Mouse (Mus musculus) midbrain, embryonic 16.5 days (tissue): ENCODE measurements around the gene Gfod2. TPM values are rescaled to one million over a fixed set of nuclear protein-coding genes. Genes with fewer than 3 reads are reported as not detected.

Experiments
- ATAC-seq: fragments of 200-750 bp; cut with Nextera tagmentation; 2 replicates; pipeline ENCODE4 v1.8.0; 2017; ENCODE audit warnings: moderate TSS enrichment
- H3K27ac ChIP-seq: fragments of 300-500 bp; sonication (generic); 2 replicates; pipeline ENCODE4 v1.5.1; 2014; ENCODE audit warnings: mild to moderate bottlenecking, low read length, mixed read lengths
- H3K27me3 ChIP-seq: fragments of 300-500 bp; sonication (generic); 2 replicates; pipeline ENCODE4 v1.6.1; 2014; ENCODE audit warnings: low read depth, low read length, mixed read lengths; ENCODE audit not compliant: control insufficient read depth, insufficient read depth
- H3K36me3 ChIP-seq: fragments of 300-500 bp; sonication (generic); 2 replicates; pipeline ENCODE4 v1.6.1; 2014; ENCODE audit warnings: mild to moderate bottlenecking, low read length, moderate library complexity, mixed read lengths; ENCODE audit not compliant: control insufficient read depth, insufficient read depth
- H3K4me1 ChIP-seq: fragments of 300-500 bp; sonication (generic); 2 replicates; pipeline ENCODE4 v1.6.1; 2014; ENCODE audit warnings: mild to moderate bottlenecking, low read length, mixed read lengths; ENCODE audit not compliant: control insufficient read depth, insufficient read depth
- H3K4me2 ChIP-seq: fragments of 300-500 bp; sonication (generic); 2 replicates; pipeline ENCODE4 v1.6.1; 2014; ENCODE audit warnings: mild to moderate bottlenecking, low read length, mixed read lengths
- H3K4me3 ChIP-seq: fragments of 300-500 bp; sonication (generic); 2 replicates; pipeline ENCODE4 v1.5.1; 2014; ENCODE audit warnings: low read depth, mild to moderate bottlenecking, low read length, moderate library complexity, mixed read lengths
- H3K9ac ChIP-seq: fragments of 300-500 bp; sonication (generic); 2 replicates; pipeline ENCODE4 v1.6.1; 2014; ENCODE audit warnings: low read depth, low read length, mixed read lengths
- H3K9me3 ChIP-seq: fragments of 300-500 bp; sonication (generic); replicated peaks from 2 replicates; pipeline ENCODE4 v1.6.1; 2014; ENCODE audit warnings: mild to moderate bottlenecking, low read length, mixed read lengths; ENCODE audit not compliant: control insufficient read depth, poor library complexity, severe bottlenecking
- WGBS: fragments of 180-500 bp; shearing (Covaris S2); extraction: QIAGEN DNeasy Blood & Tissue Kit; methylation state at CpG from one replicate; pipeline ENCODE4 v1.1.7; 2014; 5-methylcytosine and 5-hydroxymethylcytosine counted together
- polyA plus RNA-seq: library from polyadenylated mRNA; unstranded; fragments of >200 nt; fragmentation: Nextera tagmentation; extraction: Ambion mirVana; gene quantifications from 2 replicates; pipeline ENCODE4 v1.2.1, GENCODE M21; 2015

Gene Gfod2
- polyA plus RNA-seq, 1 experiment from 2014 or later = 95.6 TPM

- Histone ChIP-seq H3K4me1 (no peaks in the 10 kb centered on the region), H3K9ac (no peak overlapping the region), H3K4me3 (no peak overlapping the region), H3K27ac (no peak overlapping the region), H3K4me2 (no peak overlapping the region), H3K9me3 (no peaks in the 10 kb centered on the region), H3K27me3 (no peaks in the 10 kb centered on the region), H3K36me3 (no peaks in the 10 kb centered on the region)
- no peak for ATAC-seq
- WGBS = 96% methylated on average over 5 of the region's 5 CpGs
Observed at GRCm38 (mm10) chr8:105739216-105739615, 19.2 kb downstream of the Gfod2 start.

DNA sequence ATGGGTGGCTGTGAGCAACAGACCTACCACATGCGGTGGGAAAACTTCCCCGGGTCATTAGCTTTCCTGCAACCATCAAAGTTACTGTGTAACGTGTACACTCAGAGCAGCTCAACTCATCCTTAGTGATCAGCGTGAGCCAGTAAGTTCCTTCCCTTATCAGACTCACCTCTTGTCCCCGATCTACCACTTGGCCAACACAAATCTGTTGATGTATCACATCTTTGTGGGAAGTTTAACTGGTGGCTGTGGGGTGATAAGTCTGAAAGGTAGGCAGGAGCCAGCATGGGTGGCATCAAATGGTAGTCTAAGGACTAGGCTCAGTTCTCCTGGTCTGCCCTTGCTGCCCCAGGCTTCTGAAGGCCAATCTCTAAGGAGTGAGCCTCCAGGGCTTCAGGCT, 26.3 kb downstream of the Gfod2 start:
- 95% methylated on average over 5 of the region's 5 CpGs for WGBS

DNA sequence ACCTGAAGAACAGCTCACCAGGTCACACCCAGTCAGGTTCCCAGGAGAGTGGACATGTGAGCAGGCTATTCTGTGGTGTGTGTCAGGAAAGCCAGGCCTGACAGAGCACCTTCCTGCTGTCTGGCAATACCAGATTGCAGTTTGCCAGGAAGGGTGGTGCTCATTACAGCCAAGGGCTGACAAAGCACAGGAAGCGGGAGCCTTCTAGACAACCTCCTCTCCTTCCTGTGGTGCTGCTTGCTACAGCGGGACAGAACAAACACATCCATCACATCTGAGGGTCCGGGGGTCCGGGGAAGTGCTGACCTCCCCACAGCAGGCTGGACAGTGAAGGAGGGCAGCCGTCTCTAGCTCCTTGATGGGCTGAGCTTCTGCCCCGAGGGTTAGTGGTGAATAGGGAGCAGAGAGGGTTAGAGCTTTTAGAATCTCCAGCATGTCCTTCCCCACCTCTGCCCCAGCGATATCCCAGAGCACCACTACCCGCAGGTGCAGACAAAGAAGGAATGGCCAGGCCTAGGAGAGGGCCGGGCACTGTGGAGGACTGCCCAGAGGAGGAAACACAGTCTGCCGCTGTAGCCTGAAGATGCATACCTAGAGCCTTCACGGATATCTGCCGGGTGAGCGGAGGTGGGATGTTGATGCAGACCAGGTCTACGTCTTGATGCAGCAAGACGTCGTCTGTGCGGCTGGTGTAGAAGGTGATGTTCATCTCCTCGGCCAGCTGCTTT, 30.9 kb downstream of the Gfod2 start:
- Histone ChIP-seq H3K27ac (no peak overlapping the region; the same call in 1 of the 2 replicates), H3K27me3 (no peaks in the 10 kb centered on the region), H3K4me3 (no peak overlapping the region), H3K36me3 (peaks cover 30% of the 10 kb centered on the region), H3K9ac (no peak overlapping the region), H3K4me1 (no peaks in the 10 kb centered on the region), H3K9me3 (no peaks in the 10 kb centered on the region), H3K4me2 (no peak overlapping the region)
- 86% methylated on average over 18 of the region's 18 CpGs for WGBS
- no peak for ATAC-seq

More for the DNA sequence above, 26.3 kb downstream of the Gfod2 start:
- peaks cover 11% of the 10 kb centered on the region for H3K36me3 ChIP-seq
- H3K4me3 ChIP-seq = no peak overlapping the region
- H3K9ac ChIP-seq = no peak overlapping the region
- H3K9me3 ChIP-seq = no peaks in the 10 kb centered on the region
- no peak overlapping the region for H3K4me2 ChIP-seq
- no peak for ATAC-seq
- no peaks in the 10 kb centered on the region for H3K27me3 ChIP-seq
- no peaks in the 10 kb centered on the region for H3K4me1 ChIP-seq
- no peak overlapping the region for H3K27ac ChIP-seq

- peaks cover 26% of the 10 kb centered on the region for H3K36me3 ChIP-seq
- no peak overlapping the region for H3K4me3 ChIP-seq
- 85% methylated on average over 5 of the region's 5 CpGs for WGBS
Observed at GRCm38 (mm10) chr8:105725726-105726125, 32.7 kb downstream of the Gfod2 start.

GRCm38 (mm10) chr8:105722861-105723260, 35.6 kb downstream of the Gfod2 start:
- ATAC-seq = no peak
- 90% methylated on average over 9 of the region's 9 CpGs for WGBS
- H3K36me3 ChIP-seq = peaks cover 25% of the 10 kb centered on the region

More at GRCm38 (mm10) chr8:105725726-105726125, 32.7 kb downstream of the Gfod2 start:
- no peak for ATAC-seq
- Histone ChIP-seq H3K27me3 (no peaks in the 10 kb centered on the region), H3K27ac (no peak overlapping the region), H3K9ac (no peak overlapping the region), H3K4me1 (no peaks in the 10 kb centered on the region), H3K9me3 (no peaks in the 10 kb centered on the region), H3K4me2 (no peak overlapping the region)

GRCm38 (mm10) chr8:105719637-105720036, 38.8 kb downstream of the Gfod2 start:
- no peaks in the 10 kb centered on the region for H3K27me3 ChIP-seq
- H3K4me2 ChIP-seq = no peak overlapping the region
- no peaks in the 10 kb centered on the region for H3K9me3 ChIP-seq
- H3K4me3 ChIP-seq = no peak overlapping the region
- WGBS = 84% methylated on average over 4 of the region's 4 CpGs
- no peak overlapping the region for H3K27ac ChIP-seq
- H3K9ac ChIP-seq = no peak overlapping the region
- H3K4me1 ChIP-seq = no peaks in the 10 kb centered on the region
- ATAC-seq = no peak
- peaks cover 16% of the 10 kb centered on the region; the same call in 1 of the 2 replicates for H3K36me3 ChIP-seq

More at GRCm38 (mm10) chr8:105722861-105723260, 35.6 kb downstream of the Gfod2 start:
- Histone ChIP-seq H3K4me1 (no peaks in the 10 kb centered on the region), H3K27me3 (no peaks in the 10 kb centered on the region), H3K9ac (no peak overlapping the region), H3K27ac (no peak overlapping the region), H3K4me3 (no peak overlapping the region), H3K4me2 (no peak overlapping the region), H3K9me3 (no peaks in the 10 kb centered on the region)

GRCm38 (mm10) chr8:105716302-105716945, 42.0 kb downstream of the Gfod2 start:
- Histone ChIP-seq H3K27me3 (no peaks in the 10 kb centered on the region), H3K4me2 (no peak overlapping the region), H3K9me3 (no peaks in the 10 kb centered on the region), H3K4me1 (no peaks in the 10 kb centered on the region), H3K27ac (no peak overlapping the region), H3K4me3 (no peak overlapping the region), H3K9ac (no peak overlapping the region), H3K36me3 (peaks cover 11% of the 10 kb centered on the region; the same call in 1 of the 2 replicates)
- 94% methylated on average over 15 of the region's 15 CpGs for WGBS
- ATAC-seq = no peak

DNA sequence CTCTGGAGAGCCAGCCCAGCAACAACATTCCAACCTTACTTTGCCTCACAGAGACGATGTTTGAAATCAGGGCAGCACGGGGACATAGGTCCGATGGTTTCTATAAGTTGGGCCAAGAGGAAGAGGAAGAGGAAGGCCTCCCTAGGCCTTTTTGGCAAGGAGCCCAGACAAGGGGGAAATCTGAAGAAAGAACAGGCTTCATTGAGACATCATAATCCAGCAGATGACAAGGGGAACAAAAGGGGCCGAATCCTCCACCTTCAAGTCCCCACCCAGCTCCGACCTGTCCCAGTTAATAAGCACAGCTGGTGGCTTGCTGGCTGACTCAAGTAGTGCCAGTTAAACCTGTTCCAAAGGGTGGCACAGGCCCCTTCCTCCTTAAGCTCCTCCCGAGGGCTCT, 43.4 kb downstream of the Gfod2 start:
- no peak overlapping the region for H3K4me3 ChIP-seq
- no peaks in the 10 kb centered on the region for H3K4me1 ChIP-seq
- H3K4me2 ChIP-seq = no peak overlapping the region
- no peak overlapping the region for H3K27ac ChIP-seq
- no peak overlapping the region for H3K9ac ChIP-seq
- no peaks in the 10 kb centered on the region for H3K9me3 ChIP-seq
- H3K36me3 ChIP-seq = peaks cover 11% of the 10 kb centered on the region; the same call in 1 of the 2 replicates
- ATAC-seq = no peak
- H3K27me3 ChIP-seq = no peaks in the 10 kb centered on the region
- 76% methylated on average over 6 of the region's 6 CpGs for WGBS

DNA sequence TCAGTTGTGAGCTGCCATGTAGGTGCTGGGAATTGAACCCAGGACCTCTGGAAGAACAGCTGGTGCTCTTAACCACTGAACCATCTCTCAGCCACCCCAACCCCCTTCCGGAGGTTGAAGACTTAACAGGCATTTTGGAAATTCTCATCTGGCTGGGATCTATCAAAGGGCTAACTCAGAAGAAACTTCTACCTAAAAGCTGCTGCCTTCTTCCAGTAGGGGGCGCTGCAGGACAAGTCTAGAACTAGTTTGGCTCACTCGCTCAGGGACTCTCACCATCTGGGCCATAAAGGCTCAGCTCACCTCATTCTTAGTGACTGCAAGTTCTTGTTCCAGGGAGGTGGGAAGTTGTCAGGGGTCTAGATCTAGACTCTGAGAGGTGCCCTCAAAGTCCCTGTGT, 44.3 kb downstream of the Gfod2 start:
- 9% methylated on average over 3 of the region's 3 CpGs for WGBS
- Histone ChIP-seq H3K4me2 (no peak overlapping the region), H3K36me3 (peaks cover 11% of the 10 kb centered on the region; the same call in 1 of the 2 replicates), H3K27ac (no peak overlapping the region), H3K9me3 (no peaks in the 10 kb centered on the region), H3K9ac (no peak overlapping the region), H3K4me3 (no peak overlapping the region), H3K4me1 (no peaks in the 10 kb centered on the region), H3K27me3 (no peaks in the 10 kb centered on the region)
- ATAC-seq = no peak
